Mouse (Mus musculus): ENCODE results near the gene Zfp385b.

DNA sequence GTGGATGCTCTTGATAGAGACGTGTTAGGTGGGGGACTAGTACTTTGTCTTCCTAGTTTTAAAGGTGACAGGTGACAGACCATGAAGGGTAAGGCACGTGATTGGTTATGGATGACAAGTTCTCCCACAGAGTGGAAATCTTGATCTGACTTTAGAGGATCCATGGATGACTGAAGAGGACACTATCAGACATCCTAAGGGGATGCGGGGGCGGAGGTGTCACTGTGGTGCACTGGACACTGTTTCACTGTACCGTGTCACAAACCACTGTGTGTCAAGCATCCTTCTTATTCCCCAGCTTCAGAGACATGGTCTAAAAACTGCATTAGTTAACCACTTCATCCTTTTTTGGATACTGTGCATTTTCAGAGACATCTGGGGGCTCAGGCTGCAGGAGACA lies 440.1 kb downstream of the Zfp385b start:
- TF ChIP-seq POLR2A (IDR thresholded peaks at IDR 0.05; ENCODE audit: insufficient read depth, low read depth, low read length) (no peak), CTCF (IDR thresholded peaks at IDR 0.05) (no peak), EP300 (IDR thresholded peaks at IDR 0.05; ENCODE audit: insufficient read depth, low read depth, low read length) (no peak)
